Mouse (Mus musculus) heart, embryonic 10.5 days (tissue): ENCODE data around the gene Ces5a. TPM values are rescaled to one million over a fixed set of nuclear protein-coding genes. Genes with fewer than 3 reads are reported as not detected.
"Not testable (repeated sequence)": the region's sequence is repeated elsewhere in the genome, so short reads cannot be mapped to it uniquely, and the experiment has no call there.

Source experiments
- DNase-seq: peaks from one replicate; pipeline ENCODE4 v3.0.0-alpha.2; 2017; ENCODE audit warnings: low spot score
- H3K27ac ChIP-seq: fragments of 300-500 bp; sonication (generic); 2 replicates; pipeline ENCODE4 v1.5.1; 2016; ENCODE audit warnings: mild to moderate bottlenecking
- H3K27me3 ChIP-seq: fragments of 300-500 bp; sonication (generic); 2 replicates; pipeline ENCODE4 v1.6.1; 2016; ENCODE audit warnings: mild to moderate bottlenecking; ENCODE audit not compliant: poor library complexity, insufficient read depth, severe bottlenecking
- H3K36me3 ChIP-seq: fragments of 300-500 bp; sonication (generic); 2 replicates; pipeline ENCODE4 v1.6.1; 2016; ENCODE audit warnings: mild to moderate bottlenecking, moderate library complexity
- H3K4me1 ChIP-seq: fragments of 300-500 bp; sonication (generic); 2 replicates; pipeline ENCODE4 v1.6.1; 2016; ENCODE audit warnings: mild to moderate bottlenecking
- H3K4me3 ChIP-seq: fragments of 300-500 bp; sonication (generic); 2 replicates; pipeline ENCODE4 v1.5.1; 2016; ENCODE audit warnings: mild to moderate bottlenecking, moderate library complexity
- H3K9me3 ChIP-seq: fragments of 300-500 bp; sonication (generic); 2 replicates; pipeline ENCODE4 v1.6.1; 2016; ENCODE audit warnings: mild to moderate bottlenecking, moderate library complexity
- WGBS: fragments of 180-500 bp; shearing (Covaris S2); methylation state at CpG from one replicate; pipeline ENCODE4 v1.1.7; 2016; 5-methylcytosine and 5-hydroxymethylcytosine counted together
- polyA plus RNA-seq: library from polyadenylated mRNA; unstranded; fragments of >200 nt; fragmentation: Nextera tagmentation; extraction: Ambion mirVana; gene quantifications from 2 replicates; pipeline ENCODE4 v1.2.1, GENCODE M21; 2016

Ces5a gene
- polyA plus RNA-seq, 1 experiment from 2014 or later, result not detected

DNA sequence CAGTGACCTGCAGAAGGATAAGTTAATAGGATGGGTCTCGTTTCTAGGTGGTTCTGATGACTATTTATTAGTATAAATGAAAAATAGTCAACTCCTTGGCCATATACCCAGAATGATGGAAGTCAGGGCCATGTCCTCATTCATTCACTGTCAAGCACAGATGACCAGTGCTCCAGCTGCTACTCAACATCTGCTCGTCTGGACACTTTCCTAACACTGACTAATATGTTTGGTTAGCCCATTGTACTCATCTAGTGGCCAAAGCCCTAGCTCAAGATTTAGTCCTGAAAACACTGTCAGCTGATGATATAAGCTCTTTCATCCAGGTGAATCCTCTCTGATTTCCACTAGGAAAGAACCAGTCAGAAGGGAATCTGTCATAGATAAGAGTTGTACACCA lies 24.1 kb upstream of the Ces5a start:
- no peaks in the 10 kb centered on the region for H3K9me3 ChIP-seq
- 73% methylated on average over 2 of the region's 2 CpGs for WGBS
- no peaks in the 10 kb centered on the region for H3K36me3 ChIP-seq
- no peaks in the 10 kb centered on the region for H3K4me1 ChIP-seq
- H3K27me3 ChIP-seq, result no peaks in the 10 kb centered on the region
- no peak overlapping the region for H3K4me3 ChIP-seq
- no peak for DNase-seq
- H3K27ac ChIP-seq, result no peak overlapping the region

DNA sequence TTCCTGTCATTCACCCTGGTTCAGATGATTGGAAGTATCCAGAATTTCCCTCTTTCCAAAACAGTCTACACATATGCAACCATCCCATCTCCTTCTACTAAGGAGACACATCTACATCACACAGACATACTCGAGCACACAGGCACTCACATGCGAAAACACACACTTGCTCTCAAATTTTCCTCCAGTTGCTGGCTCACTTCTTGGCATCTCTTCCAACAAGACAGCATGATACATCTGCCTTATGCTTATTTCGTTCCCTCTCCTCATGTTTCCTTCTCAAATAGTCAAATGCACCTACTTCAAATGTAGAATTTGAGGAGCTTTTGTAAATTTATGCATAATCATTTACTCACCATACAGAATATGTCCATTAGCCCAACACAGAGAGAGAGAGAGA lies 33.0 kb downstream of the Ces5a start:
- Histone ChIP-seq H3K36me3 (no peaks in the 10 kb centered on the region), H3K4me1 (no peaks in the 10 kb centered on the region), H3K9me3 (no peaks in the 10 kb centered on the region), H3K27ac (no peak overlapping the region), H3K4me3 (no peak overlapping the region), H3K27me3 (no peaks in the 10 kb centered on the region)
- 78% methylated on average over 3 of the region's 3 CpGs for WGBS
- DNase-seq, result no peak

DNA sequence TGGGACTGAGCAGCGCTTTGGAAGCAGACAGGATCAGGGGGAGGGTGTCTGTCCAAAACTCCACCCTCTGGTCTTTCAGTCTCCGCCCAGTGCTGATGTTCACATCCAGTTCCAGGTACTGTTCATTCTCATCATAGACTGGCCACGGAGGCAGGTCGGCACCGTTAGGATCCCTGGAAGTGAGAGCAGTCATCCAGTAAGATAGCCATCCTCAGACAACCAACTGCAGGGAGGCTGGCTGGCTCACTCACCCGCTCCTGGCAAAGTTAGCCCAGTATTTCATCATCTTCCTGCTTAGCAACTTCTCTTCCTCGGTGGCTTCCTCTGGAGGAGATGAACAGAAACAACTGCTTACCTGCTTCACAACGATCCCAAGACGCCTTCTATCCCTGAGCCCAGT lies 36.2 kb downstream of the Ces5a start:
- DNase-seq, result no peak
- Histone ChIP-seq H3K4me1 (no peaks in the 10 kb centered on the region), H3K4me3 (no peak overlapping the region), H3K9me3 (no peaks in the 10 kb centered on the region), H3K27me3 (no peaks in the 10 kb centered on the region), H3K27ac (no peak overlapping the region), H3K36me3 (no peaks in the 10 kb centered on the region)
- 45% methylated on average over 9 of the region's 9 CpGs for WGBS

GRCm38 (mm10) chr8:93495330-93495729 lies 40.3 kb downstream of the Ces5a start:
- Histone ChIP-seq H3K9me3 (no peaks in the 10 kb centered on the region), H3K27me3 (no peaks in the 10 kb centered on the region), H3K4me1 (no peaks in the 10 kb centered on the region), H3K27ac (no peak overlapping the region), H3K4me3 (no peak overlapping the region), H3K36me3 (no peaks in the 10 kb centered on the region)
- no peak for DNase-seq
- WGBS, result 16% methylated on average over 6 of the region's 6 CpGs

GRCm38 (mm10) chr8:93488743-93489142 lies 46.9 kb downstream of the Ces5a start:
- Histone ChIP-seq H3K4me3 (no peak overlapping the region), H3K27me3 (peaks cover 4% of the 10 kb centered on the region; the same call in 1 of the 2 replicates), H3K27ac (no peak overlapping the region), H3K9me3 (no peaks in the 10 kb centered on the region), H3K36me3 (no peaks in the 10 kb centered on the region), H3K4me1 (no peaks in the 10 kb centered on the region)
- DNase-seq, result no peak
- WGBS, result 15% methylated on average over 4 of the region's 4 CpGs

DNA sequence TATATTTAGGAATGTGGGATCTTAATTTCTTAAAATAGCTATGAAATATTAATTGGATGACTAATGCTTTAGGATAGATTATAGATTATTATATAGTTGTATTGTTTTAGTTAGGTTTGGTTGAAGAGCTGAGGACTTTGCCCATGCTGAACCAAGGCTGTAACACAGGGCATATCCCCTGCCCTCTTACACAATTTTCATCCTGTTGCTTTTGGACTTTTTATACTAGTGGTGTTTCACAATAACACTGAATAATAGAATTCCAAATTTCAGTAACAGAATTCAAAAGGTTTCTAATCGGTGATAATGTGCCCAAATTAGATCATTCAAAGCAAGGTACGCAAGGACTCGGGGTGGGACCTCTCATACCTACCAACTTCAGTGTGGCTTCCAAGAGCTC lies 57.4 kb downstream of the Ces5a start:
- no peak overlapping the region for H3K4me3 ChIP-seq
- no peak overlapping the region for H3K27ac ChIP-seq
- no peaks in the 10 kb centered on the region for H3K27me3 ChIP-seq
- DNase-seq, result no peak
- no peaks in the 10 kb centered on the region for H3K36me3 ChIP-seq
- 91% methylated on average over 3 of the region's 3 CpGs for WGBS
- no peaks in the 10 kb centered on the region for H3K9me3 ChIP-seq
- no peaks in the 10 kb centered on the region for H3K4me1 ChIP-seq

- H3K27me3 ChIP-seq, DNase-seq, H3K27ac ChIP-seq, H3K36me3 ChIP-seq, H3K9me3 ChIP-seq, H3K4me3 ChIP-seq, H3K4me1 ChIP-seq: not testable (repeated sequence)
- WGBS, result 80% methylated on average over 16 of the region's 16 CpGs
These were observed 65.9 kb downstream of the Ces5a start for GRCm38 (mm10) chr8:93469733-93470132.

- 91% methylated on average over 12 of the region's 12 CpGs for WGBS
- H3K27ac ChIP-seq, result no peak overlapping the region
These were observed 81.3 kb downstream of the Ces5a start for GRCm38 (mm10) chr8:93454258-93454877.

More at GRCm38 (mm10) chr8:93454258-93454877, 81.3 kb downstream of the Ces5a start:
- Histone ChIP-seq H3K9me3 (no peaks in the 10 kb centered on the region), H3K36me3 (no peaks in the 10 kb centered on the region), H3K27me3 (no peaks in the 10 kb centered on the region), H3K4me1 (no peaks in the 10 kb centered on the region), H3K4me3 (no peak overlapping the region)
- DNase-seq, result no peak

Other genes with a start within 250 kb of the Ces5a start
- not detected in 2 replicates for gene Ces1g, start 198.5 kb downstream of the Ces5a start, polyA plus RNA-seq
- gene Ces1h, start 156.1 kb downstream of the Ces5a start, polyA plus RNA-seq, result not detected in 2 replicates